Mouse (Mus musculus): ENCODE data around the gene Ugt2b38.
"Not testable (repeated sequence)": the region's sequence is repeated elsewhere in the genome, so short reads cannot be mapped to it uniquely, and the experiment has no call there.

Gene Ugt2b38

GRCm38 (mm10) chr5:87424041-87424440 lies at the start of gene Ugt2b38:
TSS of gene Ugt2b38 (minus strand) at chr5:87424203.
- in situ Hi-C loops (cut with MboI, MseI): not testable (repeated sequence)

DNA sequence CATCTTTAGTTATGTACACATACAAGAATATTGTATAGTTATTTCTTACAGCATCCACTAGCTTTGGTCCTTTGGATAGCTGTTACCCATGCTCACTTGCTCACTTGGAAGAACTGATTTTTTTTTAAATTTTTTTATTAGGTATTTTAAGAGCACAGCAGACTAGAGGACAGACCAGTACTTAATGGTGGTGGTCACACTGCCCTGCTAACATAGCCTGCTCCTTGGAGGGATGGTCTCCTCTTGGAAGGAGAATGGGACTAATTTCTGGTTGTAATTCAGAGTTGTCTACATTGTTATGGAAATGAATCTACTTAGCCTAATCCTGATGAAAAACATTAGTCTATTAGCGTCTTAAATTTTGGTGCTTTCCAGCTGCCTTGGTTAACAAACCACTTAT lies 34.8 kb upstream of the Ugt2b38 start:
- in situ Hi-C loops (cut with MboI, MseI): no loop called here

DNA sequence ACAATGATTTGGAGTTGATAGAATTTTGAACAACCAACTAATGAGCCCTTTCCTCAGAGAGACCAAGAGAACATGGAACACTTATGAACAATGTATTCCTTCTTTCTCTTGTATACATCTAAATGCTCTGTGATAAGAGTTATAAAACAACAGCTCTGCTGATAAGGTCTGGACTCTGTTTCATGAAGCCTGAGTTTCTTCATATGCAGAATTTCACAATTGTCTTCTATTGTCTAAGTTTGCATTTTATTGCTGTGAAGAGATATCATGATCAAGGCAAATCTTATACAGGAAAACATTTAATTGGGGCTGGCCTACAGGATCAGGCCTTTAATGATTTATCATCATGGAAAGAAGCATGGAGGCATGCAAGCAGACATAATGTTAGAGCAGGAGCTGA lies 33.7 kb upstream of the Ugt2b38 start:
- in situ Hi-C loops (cut with MboI, MseI): no loop called here

DNA sequence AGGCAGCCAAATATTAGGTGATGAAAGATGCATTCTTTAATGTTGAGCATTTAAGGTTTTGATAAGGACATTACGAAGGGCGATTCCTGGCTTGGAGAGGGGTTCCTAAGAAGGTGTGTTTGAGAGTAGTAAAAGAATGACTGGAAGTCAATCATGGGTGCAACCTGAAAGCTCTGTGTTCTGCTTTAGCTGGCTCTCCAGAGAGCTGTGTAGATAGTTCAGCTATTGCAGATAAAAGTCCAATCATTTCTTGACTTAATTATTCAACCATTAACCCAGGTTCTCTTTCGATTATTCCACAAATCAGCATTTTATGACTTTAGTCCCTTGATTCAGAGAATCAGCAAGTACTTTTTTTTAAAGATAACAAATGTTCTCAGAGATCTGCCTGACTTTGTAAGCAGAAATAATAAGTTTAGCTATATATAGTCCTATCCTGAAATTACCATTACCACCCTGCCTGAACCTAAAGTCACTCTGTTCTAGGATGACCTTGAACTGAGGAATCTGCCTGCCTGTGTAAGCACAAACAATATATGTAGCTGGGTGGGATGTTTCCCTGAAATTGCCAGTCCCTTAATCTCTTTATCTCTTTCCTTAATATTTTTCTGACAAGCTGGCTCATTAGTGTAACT lies 32.3 kb upstream of the Ugt2b38 start:
- in situ Hi-C loops (cut with MboI, MseI): no loop called here

- in situ Hi-C loops (cut with MboI, MseI): no loop called here
These were observed 31.5 kb upstream of the Ugt2b38 start for GRCm38 (mm10) chr5:87455519-87455918.

- in situ Hi-C loops (cut with MboI, MseI): not testable (repeated sequence)
These were observed 28.5 kb upstream of the Ugt2b38 start for GRCm38 (mm10) chr5:87452514-87452913.

DNA sequence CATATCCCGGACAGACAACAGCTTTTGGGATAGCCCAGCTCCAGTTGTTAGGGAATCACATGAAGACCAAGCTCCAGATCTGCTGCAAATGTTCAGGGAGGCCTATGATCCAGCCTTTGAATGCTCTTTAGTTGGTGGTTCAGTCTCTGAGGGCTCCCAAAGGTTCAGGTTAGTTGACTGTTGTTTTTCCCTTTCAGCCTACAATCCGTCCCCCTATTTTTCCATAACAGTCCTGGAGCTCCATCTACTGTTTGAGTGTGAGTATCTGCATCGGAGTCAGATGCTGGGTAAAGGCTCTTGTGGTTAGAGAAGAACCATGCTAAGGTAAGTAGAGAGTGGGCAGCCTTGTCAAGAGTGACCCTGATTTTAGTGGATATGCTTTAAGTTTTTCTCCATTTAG lies 12.3 kb upstream of the Ugt2b38 start:
- in situ Hi-C loops (cut with MboI, MseI): no loop called here

DNA sequence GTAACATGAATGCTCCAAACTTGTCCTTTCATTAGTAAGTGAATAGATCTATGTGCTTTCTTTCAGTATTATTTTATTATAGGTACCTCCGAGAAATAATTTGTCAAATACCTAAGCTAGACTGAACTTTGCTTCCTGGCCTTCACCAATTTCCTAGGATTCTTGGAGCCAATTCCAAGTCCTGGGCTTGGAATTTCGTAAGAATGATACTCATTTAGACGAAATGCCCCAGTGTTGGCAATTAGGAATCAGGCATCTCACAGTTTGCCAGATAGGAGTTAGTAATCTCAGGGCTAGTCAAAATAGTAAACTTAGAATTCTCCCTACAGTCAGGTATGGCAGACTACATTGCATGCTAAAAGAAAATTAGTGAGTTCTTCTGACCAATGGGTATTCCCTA lies 1.7 kb upstream of the Ugt2b38 start:
- in situ Hi-C loops (cut with MboI, MseI): no loop called here

DNA sequence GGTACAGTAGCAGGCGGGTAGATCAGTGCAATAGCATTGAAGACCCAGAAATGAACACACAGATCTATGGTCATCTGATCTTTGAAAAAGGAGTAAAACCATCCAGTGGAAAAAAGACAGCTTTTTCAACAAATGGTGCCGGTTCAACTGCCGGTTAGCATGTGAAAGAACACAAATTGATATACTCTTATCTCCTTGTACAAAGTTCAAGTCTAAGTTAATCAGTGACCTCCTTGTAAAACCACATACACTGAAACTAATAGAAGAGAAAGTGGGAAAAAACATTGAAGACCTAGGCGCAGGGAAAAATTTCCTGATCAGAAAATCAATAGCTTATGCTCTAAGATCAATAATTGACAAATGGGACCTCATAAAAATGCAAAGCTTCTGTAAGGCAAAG lies 27.0 kb downstream of the Ugt2b38 start:
- in situ Hi-C loops (cut with MboI, MseI): no loop called here

DNA sequence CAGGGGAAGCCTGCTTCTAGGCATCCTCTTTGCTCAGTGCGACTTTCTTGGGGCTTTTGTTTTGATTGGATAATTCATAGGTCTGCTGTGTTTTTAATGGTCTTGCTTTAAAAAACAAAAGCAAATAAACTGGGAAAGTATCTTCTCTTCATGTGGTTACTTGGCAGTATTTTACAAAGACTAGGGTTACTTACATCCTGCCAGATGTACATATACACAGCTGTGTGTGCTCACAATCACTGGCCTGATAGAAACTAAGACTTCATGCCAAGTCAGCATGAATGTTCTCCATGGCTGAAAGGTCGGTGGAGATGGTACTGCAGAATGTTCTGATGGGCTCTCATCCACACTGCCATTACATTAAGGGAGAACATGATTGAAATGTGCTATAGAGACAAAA lies 33.2 kb downstream of the Ugt2b38 start:
- in situ Hi-C loops (cut with MboI, MseI): no loop called here

DNA sequence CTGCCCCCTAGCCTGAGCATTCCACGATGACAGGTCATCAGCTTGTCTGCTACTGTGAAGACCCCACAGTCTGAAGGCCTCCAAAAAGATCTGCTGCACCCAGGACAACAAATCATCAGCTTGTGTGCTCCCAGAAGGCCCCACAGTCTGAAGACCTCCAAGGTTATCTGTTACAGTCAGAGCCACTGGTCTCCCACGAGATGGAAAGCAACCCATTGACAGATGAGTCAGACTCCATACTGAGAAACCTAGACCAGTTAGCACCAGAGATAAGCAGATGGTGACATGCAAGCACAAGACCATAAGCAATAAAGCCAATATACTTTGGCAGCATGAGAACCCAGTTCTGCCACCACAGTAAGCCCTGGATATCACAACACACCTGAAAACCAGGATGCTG lies 43.8 kb downstream of the Ugt2b38 start:
- in situ Hi-C loops (cut with MboI, MseI): no loop called here

GRCm38 (mm10) chr5:87379825-87380224 lies 44.2 kb downstream of the Ugt2b38 start:
- in situ Hi-C loops (cut with MboI, MseI): no loop called here

DNA sequence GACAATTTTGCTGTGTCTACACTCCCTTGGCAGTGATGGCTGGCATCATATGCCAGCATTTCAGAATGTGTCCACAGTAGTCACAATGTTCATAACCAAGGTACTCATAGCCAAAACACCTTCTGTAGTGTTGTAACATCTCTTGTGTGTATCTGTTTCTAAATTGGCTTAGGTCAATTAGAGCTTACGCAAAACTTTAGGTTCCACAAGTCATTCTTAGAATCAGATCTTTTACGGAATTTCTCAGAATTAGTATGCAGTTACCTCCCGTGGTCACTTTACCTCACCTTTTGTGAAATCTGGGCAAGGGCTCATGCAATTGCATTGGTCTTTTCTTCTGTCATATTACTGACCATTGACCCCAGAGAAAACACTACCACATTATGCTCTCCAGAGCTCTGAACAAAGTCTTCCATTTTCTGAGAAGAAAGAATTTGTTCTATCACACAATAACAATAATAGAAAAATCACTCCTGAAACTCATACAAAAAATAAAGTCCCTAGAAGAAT lies 48.1 kb downstream of the Ugt2b38 start:
- in situ Hi-C loops (cut with MboI, MseI): no loop called here

DNA sequence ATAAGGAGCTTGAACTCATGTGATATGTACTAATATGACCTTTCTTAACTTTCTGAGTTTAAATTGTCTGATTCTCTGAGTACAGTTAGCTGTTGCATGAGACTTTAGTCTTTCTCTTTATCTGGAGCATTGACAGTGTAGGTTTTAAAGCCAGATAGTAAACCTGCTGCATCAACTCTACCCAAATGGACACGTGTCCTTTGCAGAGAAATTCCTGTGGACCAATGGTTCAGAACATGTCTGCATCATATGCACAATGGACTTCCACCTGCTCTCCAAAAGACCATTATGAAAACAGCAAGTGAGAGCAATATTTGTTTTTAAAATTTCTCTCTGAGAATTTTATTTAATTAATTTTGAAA lies 50.5 kb downstream of the Ugt2b38 start:
- in situ Hi-C loops (cut with MboI, MseI): no loop called here

GRCm38 (mm10) chr5:87372788-87373501 lies 51.1 kb downstream of the Ugt2b38 start:
- in situ Hi-C loops (cut with MboI, MseI): not testable (repeated sequence)
